Mouse (Mus musculus): ENCODE measurements around the gene Tex52. TPM values are rescaled to one million over a fixed set of nuclear protein-coding genes. Genes with fewer than 3 reads are reported as not detected.

Tex52 gene
- total RNA-seq (2021) = 1 to 10 TPM; 1.1 TPM

- peak; percentile 30 to 41 for DNase-seq (ENCODE audit: low spot score in 2 of 2)
- intact Hi-C loops (cut with DNase I) = no loop called here
Measured at GRCm38 (mm10) chr6:128375192-128375591, at the start of gene Tex52, which contains the start of gene Gm44596. Tex52 (plus strand) TSS chr6:128375456. Gm44596 (plus strand) TSS chr6:128375503.

GRCm38 (mm10) chr6:128334397-128335124, 40.7 kb upstream of the Tex52 start:
- DNase-seq (ENCODE audit: low spot score in 2 of 2) = peak; percentile 48 to 59
- intact Hi-C loops (cut with DNase I) = no loop called here

GRCm38 (mm10) chr6:128337467-128337866, 37.8 kb upstream of the Tex52 start:
- DNase-seq (ENCODE audit: low spot score in 2 of 2) = no peak
- intact Hi-C loops (cut with DNase I) = no loop called here

GRCm38 (mm10) chr6:128338876-128339275, 36.4 kb upstream of the Tex52 start:
- DNase-seq (ENCODE audit: low spot score in 2 of 2) = no peak
- intact Hi-C loops (cut with DNase I) = no loop called here

GRCm38 (mm10) chr6:128341956-128342723, 33.1 kb upstream of the Tex52 start:
- DNase-seq (ENCODE audit: low spot score in 2 of 2) = no peak
- intact Hi-C loops (cut with DNase I) = no loop called here

- intact Hi-C loops (cut with DNase I) = no loop called here
- DNase-seq (ENCODE audit: low spot score in 2 of 2) = no peak
Measured at GRCm38 (mm10) chr6:128345623-128346022, 29.6 kb upstream of the Tex52 start.

- peak in 1 of 2 experiments; percentile 14 for DNase-seq (ENCODE audit: low spot score in 2 of 2)
- intact Hi-C loops (cut with DNase I) = no loop called here
Measured at GRCm38 (mm10) chr6:128346782-128347181, 28.5 kb upstream of the Tex52 start.

- intact Hi-C loops (cut with DNase I) = no loop called here
- DNase-seq (ENCODE audit: low spot score in 2 of 2) = no peak
Measured at GRCm38 (mm10) chr6:128349711-128350110, 25.5 kb upstream of the Tex52 start.

- no peak for DNase-seq (ENCODE audit: low spot score in 2 of 2)
- intact Hi-C loops (cut with DNase I) = no loop called here
Measured at GRCm38 (mm10) chr6:128354140-128354539, 21.1 kb upstream of the Tex52 start.

- peak in 1 of 2 experiments; percentile 51 for DNase-seq (ENCODE audit: low spot score in 2 of 2)
Measured at GRCm38 (mm10) chr6:128355201-128355681, 20.0 kb upstream of the Tex52 start.

GRCm38 (mm10) chr6:128355726-128356416, 19.4 kb upstream of the Tex52 start, which contains the start of gene Tulp3:
Tulp3 (minus strand) TSS chr6:128355851.
- peak; percentile 96 for DNase-seq (ENCODE audit: low spot score in 2 of 2)
- intact Hi-C loops (cut with DNase I) = no loop called here

More at GRCm38 (mm10) chr6:128355201-128355681, 20.0 kb upstream of the Tex52 start:
- intact Hi-C loops (cut with DNase I) = no loop called here

GRCm38 (mm10) chr6:128358999-128359398, 16.3 kb upstream of the Tex52 start:
- intact Hi-C loops (cut with DNase I) = loop anchor here (2.0 kb wide), 1 partner anchor 40 kb away; no protein-coding TSS in a partner anchor

GRCm38 (mm10) chr6:128361901-128362300, 13.4 kb upstream of the Tex52 start:
- intact Hi-C loops (cut with DNase I) = loop anchor here (5.0 kb wide), 1 partner anchor 125 kb away; no protein-coding TSS in a partner anchor
- no peak for DNase-seq (ENCODE audit: low spot score in 2 of 2)

More at GRCm38 (mm10) chr6:128358999-128359398, 16.3 kb upstream of the Tex52 start:
- peak; percentile 62 to 63 for DNase-seq (ENCODE audit: low spot score in 2 of 2)

GRCm38 (mm10) chr6:128362381-128363006, 12.8 kb upstream of the Tex52 start, which contains the start of the genes Rhno1 and Foxm1:
Rhno1 (minus strand) TSS chr6:128362911.
Foxm1 (plus strand) TSS chr6:128362967.
- DNase-seq (ENCODE audit: low spot score in 2 of 2) = peak; percentile 81 to 83
- intact Hi-C loops (cut with DNase I) = loop anchor here (5.0 kb wide), 1 partner anchor 125 kb away; no protein-coding TSS in a partner anchor

- intact Hi-C loops (cut with DNase I) = loop anchor here (5.0 kb wide), 1 partner anchor 126 kb away; no protein-coding TSS in a partner anchor
- DNase-seq (ENCODE audit: low spot score in 2 of 2) = no peak
Measured at GRCm38 (mm10) chr6:128363007-128363825, 12.0 kb upstream of the Tex52 start.

- intact Hi-C loops (cut with DNase I) = loop anchor here (5.0 kb wide), 1 partner anchor 127 kb away; no protein-coding TSS in a partner anchor
- DNase-seq (ENCODE audit: low spot score in 2 of 2) = no peak
Measured at GRCm38 (mm10) chr6:128364721-128365120, 10.5 kb upstream of the Tex52 start.

- DNase-seq (ENCODE audit: low spot score in 2 of 2) = no peak
- intact Hi-C loops (cut with DNase I) = no loop called here
Measured at GRCm38 (mm10) chr6:128366466-128366865, 8.8 kb upstream of the Tex52 start.

- intact Hi-C loops (cut with DNase I) = no loop called here
- no peak for DNase-seq (ENCODE audit: low spot score in 2 of 2)
Measured at GRCm38 (mm10) chr6:128370040-128370439, 5.2 kb upstream of the Tex52 start.

Measured in left cerebral cortex, postnatal 36 days (tissue).